Mouse (Mus musculus) gastrocnemius, postnatal 25 days (tissue): ENCODE results near the gene Higd1c. TPM values are rescaled to one million over a fixed set of nuclear protein-coding genes. Genes with fewer than 3 reads are reported as not detected.
"Not testable (repeated sequence)": the region's sequence is repeated elsewhere in the genome, so short reads cannot be mapped to it uniquely, and the experiment has no call there.

Experiments used
- DNase-seq: peaks from one replicate; pipeline ENCODE4 v3.0.0; 2022
- long read RNA-seq, 2 experiments: library from polyadenylated mRNA; stranded (forward); transcript quantifications; one replicate each; pipeline ENCODE4 v2.0.0; 2021
- total RNA-seq, 2 experiments: library from RNA; stranded (reverse); gene quantifications; 1 replicate in 1 of 2; 2 replicates in 1 of 2; pipeline ENCODE4 v1.2.3; 2021

Higd1c gene
- not detected for total RNA-seq
- long read RNA-seq, experiment 1: 0 reads
- long read RNA-seq, experiment 2: 0 reads

DNA sequence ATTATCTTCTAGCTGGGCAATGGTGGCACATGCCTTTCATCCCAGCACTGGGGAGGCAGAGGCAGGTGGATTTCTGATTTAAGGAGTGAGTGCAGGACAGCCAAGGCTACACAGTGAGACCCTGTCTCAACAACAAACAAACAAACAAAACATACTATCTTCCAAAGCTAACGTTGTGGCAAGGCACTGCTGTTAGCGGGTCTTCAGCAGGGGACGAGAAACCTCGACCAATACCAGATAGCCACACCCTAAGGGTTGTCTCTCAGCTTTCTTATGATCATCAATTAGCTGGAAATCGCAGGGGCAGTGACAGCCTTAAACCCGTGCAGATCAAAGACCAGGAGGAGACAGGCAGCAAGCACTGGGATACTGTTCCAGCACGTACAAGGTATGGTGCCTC is at the start of gene Higd1c:
Gene Higd1c, plus strand, starts transcription at position 301 of the 400 bp plus-strand sequence.
- no peak for DNase-seq

DNA sequence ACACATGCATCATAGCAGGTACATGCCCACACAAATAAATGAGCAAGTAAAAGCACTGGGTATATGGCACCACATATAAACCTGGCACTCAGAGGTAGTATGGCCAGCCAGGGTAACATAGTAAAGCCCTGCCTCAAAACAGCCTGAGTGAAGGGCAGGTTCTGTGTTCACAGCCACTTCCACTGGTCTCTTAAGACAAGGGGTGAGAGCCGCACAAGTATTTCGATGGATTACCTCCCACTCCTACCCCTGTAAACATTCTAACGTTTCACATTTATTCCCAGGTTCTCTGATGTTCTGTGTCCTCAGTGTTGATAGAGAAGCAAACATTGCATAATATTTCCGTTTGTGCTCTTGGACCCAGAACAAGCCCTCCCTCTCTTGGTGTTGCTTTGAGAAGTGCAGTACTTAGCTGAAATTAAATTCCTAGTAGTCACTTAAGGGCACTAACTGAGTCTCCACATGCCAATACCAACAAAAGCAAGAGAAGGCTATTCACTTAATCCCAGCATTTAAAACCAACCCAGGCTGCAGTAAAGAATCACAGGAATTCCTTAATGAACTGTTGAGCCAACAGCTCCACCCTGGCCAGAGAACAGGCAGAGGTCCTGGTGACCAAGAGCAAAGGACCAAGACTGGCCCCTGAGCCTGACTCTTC is 46.2 kb upstream of the Higd1c start:
- DNase-seq: not testable (repeated sequence)

DNA sequence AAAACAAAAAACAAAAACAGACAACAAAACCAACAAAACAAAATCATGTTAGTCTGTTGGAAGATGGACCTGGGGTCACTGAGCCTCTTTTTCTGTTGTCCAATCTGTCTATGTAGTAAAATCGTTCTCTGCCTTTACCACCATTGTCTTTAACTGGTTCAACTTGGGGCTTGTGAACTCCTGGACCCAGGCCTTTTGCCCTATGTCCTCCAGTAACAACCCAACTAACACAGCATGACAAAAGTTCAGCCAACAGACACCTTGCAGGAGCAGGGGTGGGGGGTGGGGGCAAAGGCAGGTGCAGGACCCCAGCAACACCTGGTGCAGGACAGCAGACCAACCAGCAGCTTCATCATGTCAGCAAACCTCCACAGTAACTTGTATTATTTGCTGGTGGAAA is 44.5 kb upstream of the Higd1c start:
- DNase-seq: no peak

DNA sequence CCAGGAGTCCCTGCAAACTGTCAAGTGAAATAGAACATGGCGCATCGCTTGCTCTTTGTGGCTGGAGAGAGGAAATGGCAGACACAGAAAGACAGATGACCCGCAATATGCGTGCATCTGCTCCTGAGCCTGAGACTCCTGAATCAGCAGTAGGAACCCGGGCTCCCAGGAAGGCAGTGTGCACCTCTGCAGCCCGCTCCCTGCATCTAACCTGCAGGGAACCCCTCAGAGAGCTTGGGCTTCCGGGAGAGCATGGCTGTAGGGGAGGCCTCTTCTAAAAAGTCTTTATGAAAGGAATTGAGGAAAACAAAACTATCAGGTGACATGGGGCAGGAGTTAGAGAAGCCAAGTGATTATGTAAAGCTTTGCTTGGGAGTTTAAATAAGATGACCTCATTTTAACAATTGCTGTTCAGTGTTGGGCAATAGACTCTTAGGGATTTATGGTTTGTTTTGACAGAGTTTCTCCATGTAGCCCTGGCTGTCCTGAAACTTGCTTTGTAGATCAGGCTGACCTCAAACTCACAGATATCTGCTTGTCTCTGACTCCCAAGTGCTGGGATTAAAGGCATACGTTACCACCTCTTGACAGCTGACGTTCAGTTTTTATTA is 43.9 kb upstream of the Higd1c start:
- no peak for DNase-seq

DNA sequence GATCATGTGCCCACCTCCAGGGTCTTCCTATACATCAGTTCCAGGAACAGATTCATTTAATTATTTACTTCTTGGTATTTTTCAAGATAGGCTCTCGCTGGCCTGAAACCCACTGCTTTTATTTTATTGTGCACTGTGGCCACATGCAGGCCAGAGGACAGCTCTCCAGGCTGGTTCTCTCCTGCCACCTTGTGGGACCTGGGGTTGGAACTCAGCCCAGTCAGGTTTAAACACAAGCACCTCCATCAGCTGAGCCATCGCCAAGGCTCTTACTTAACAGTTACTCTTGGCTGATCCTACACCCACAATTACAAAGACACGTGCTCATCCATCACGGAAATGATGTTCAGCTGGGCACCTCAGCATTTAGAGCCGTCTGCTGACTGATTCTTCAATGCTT is 43.2 kb upstream of the Higd1c start:
- no peak for DNase-seq

DNA sequence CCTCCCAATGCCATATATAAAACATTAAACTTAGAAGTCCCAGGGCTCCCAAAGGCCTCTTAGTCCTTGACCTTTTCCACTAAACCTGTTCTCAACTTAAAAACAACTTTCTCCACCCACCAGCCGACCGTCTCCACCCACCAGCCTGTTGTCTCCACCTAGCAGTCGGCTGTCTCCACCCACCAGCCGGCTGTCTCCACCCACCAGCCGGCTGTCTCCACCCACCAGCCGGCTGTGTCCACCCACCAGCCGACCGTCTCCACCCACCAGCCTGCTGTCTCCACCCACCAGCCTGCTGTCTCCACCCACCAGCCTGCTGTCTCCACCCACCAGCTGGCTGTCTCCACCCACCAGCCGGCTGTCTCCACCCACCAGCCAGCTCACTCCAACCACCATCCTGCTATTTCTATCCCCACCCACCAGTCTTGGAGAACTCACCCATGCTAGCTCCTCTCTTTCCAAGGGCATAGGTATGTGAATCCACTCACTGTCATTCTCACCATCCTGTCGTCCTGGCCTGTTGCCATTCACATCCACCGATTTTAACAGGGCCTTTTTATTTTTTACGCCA is 40.2 kb upstream of the Higd1c start:
- DNase-seq: no peak

DNA sequence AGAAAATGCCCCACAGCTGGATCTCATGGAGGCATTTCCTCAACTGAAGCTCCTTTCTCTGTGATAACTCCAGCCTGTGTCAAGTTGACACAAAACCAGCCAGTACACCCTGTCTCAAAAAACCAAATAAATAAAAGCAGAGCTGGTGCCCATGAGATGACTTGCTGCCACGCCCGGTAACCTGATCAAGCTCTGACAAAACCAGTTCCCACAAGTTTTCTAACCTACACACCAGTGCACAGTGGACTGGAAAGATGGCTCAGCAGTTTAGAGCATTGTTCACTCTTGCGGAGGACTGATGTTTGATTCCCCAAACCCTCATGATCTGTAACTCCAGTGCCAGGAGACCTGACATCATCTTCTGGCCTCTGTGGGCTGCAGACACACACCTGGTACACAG is 39.1 kb upstream of the Higd1c start:
- no peak for DNase-seq

GRCm38 (mm10) chr15:100328089-100328488 is 36.3 kb upstream of the Higd1c start:
- not testable (repeated sequence) for DNase-seq

DNA sequence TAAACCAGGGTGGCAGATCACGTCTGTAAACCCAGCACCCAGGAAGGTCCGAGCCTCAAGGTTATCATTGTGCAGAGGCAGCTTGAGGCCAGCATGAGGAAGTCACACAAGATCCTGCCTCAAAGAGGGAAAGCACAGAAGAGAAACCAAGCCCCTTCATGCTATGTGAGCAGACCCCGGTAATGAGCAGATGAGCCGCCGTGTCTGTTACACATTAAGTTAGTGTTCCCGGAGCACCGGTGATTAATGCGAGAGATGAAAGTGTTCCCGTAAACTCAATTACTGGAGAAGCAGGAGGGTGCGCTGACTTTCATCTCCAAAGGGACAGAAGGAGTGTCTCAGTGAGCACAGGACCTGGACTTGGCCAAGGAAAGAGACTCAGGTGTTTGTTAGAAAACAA is 35.0 kb upstream of the Higd1c start:
- DNase-seq: not testable (repeated sequence)

DNA sequence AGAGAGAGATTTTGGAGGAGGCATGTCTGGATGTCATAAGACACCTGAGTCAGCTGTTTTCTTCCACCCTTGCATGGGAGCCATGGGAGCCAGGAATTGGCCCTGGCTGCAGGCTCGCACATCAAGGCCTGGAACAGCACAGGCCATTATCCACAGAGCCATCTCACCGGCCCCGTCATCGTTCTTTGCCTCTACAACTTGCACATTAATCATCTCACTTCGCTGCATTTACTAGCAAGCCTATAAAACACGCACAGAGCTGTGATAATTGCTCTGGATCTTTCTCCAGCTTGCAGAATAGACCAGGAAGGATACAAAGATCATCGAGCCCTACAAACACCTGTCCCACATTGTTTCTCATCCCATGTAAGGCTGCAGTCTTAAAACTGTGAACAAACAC is 33.6 kb upstream of the Higd1c start:
- DNase-seq: no peak

- not testable (repeated sequence) for DNase-seq
Measured at GRCm38 (mm10) chr15:100332077-100332961, 32.0 kb upstream of the Higd1c start.

- no peak for DNase-seq
Measured at GRCm38 (mm10) chr15:100334629-100335028, 29.7 kb upstream of the Higd1c start, which contains the start of gene Mettl7a3. Gene Mettl7a3 (plus strand): TSS chr15:100334929.

DNA sequence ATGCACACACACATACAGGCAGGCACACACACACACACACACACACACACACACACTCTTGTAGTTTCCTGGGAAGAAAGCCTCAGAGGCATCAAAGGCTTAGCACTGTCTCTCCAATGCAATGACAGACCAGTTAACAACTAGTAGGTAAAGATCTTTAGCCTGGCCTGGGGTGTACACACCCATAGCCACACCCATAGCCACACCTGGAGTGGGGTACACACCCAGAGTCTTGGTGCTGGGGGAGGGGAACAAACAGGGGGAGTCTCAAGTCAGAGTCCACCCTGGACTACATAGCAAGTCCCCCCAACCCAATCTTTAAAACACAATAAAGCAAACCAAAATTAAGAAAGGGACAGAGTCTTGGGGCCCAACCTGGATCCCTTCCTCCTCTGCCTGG is 27.0 kb upstream of the Higd1c start:
- not testable (repeated sequence) for DNase-seq

- DNase-seq: not testable (repeated sequence)
Measured at GRCm38 (mm10) chr15:100337847-100338246, 26.5 kb upstream of the Higd1c start.

- not testable (repeated sequence) for DNase-seq
Measured at GRCm38 (mm10) chr15:100341314-100341980, 22.9 kb upstream of the Higd1c start.

GRCm38 (mm10) chr15:100345484-100345883 is 18.9 kb upstream of the Higd1c start:
- DNase-seq: no peak

GRCm38 (mm10) chr15:100346761-100347160 is 17.6 kb upstream of the Higd1c start:
- DNase-seq: no peak

- no peak for DNase-seq
Measured at GRCm38 (mm10) chr15:100349496-100349895, 14.8 kb upstream of the Higd1c start.

DNA sequence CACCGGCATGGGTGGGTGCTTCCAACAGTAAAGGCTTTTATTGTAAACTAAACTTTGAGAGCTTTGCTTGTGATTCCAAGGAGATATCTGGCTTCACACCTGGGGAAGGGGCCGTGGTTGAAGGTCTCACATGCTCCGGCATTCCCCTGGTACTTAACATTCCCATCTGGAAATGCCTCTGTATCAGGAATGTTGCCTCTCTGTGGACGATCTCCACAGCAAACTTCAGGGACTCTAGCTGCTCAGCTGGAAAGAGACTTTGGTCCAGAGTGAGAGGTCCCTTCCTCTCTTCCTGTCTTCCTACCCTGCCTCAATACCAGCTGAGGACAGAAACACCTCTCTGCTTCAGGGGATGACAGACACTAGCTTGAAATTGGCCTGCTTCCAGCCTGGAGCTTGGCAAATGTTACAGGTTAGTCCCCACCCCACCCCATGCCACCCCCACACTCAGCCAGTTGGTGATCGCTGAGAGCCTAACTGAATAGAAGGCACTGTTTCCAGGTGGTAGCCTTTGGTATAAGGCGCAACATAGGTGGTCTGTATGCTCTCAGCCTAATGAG is 12.8 kb upstream of the Higd1c start:
- DNase-seq: no peak

- no peak for DNase-seq
Measured at GRCm38 (mm10) chr15:100352711-100353250, 11.6 kb upstream of the Higd1c start, which contains the start of the genes Methig1 and Mettl7a2. Gene Methig1 (plus strand): TSS chr15:100353149. Gene Mettl7a2 (plus strand): TSS chr15:100353200.

DNA sequence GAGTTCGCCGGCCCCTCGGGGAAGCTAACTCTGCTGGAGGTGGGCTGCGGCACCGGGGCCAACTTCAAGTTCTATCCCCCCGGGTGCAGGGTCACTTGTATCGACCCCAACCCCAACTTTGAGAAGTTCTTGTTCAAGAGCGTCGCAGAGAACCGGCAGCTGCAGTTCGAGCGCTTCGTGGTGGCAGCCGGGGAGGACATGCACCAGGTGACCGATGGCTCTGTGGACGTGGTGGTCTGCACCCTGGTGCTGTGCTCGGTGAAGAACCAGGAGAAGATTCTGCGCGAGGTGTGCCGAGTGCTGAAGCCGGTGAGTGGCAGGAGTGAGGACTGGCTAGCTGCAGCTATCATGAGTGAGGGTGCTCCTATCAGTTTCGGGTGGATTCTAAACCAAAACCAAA is 10.9 kb upstream of the Higd1c start:
- not testable (repeated sequence) for DNase-seq
